Mouse (Mus musculus): ENCODE results near the gene Ctsk. TPM values are rescaled to one million over a fixed set of nuclear protein-coding genes. Genes with fewer than 3 reads are reported as not detected.
"Not testable (repeated sequence)": the region's sequence is repeated elsewhere in the genome, so short reads cannot be mapped to it uniquely, and the experiment has no call there.

The Ctsk gene
- polyA plus RNA-seq, 1 experiment, result not detected

DNA sequence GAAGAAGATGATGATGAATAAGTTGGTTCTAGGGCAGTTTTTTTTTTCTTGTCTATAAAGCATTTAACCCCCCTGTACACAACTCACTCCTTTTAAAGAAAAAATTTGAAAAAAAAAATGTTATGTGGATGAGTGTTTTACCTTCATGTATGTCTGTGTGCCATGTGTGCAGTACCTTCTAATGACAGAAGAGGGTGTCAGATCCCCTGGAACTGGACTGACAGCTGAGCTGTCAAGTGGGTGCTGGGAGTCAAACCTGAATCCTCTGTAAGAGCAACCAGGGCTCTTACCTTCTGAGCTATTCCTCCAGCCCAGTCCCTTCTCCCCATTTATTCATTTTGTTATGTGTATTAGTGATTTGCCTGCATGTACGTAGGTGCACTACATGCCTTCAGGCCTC lies 32.0 kb downstream of the Ctsk start:
- Histone ChIP-seq H3K27me3 (ENCODE audit: control insufficient read depth) (peaks cover 15% of the 10 kb centered on the region), H3K36me3 (ENCODE audit: control insufficient read depth) (no peaks in the 10 kb centered on the region), H3K4me1 (ENCODE audit: control insufficient read depth) (peaks cover 26% of the 10 kb centered on the region), H3K4me3 (replicated peaks) (no peak overlapping the region), H3K9me3 (ENCODE audit: control insufficient read depth, low read length) (peaks cover 4% of the 10 kb centered on the region)
- TF ChIP-seq GATA1 (IDR thresholded peaks at IDR 0.05; ENCODE audit: low read length), result no peak
- no peak for TF ChIP-seq TAL1 (IDR thresholded peaks at IDR 0.05; ENCODE audit: low read length)

DNA sequence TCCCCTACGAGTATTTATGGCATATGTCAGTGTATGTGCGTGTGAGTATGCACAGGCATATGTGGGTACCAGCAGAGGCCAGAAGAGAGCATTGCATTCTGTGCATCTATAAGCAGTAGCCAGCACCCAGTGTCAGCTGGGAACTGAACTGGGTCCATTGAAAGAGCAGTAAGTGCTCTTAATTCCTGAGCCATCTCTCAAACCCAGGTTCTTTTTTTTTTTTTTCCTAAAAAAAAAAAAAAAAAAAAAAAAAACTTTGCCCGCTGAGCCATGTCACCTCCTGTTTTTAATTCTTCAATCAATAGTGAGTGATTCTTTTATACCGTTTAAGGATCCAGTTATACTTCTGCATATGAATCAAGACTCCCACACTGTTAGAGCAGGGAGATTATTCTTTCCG lies 34.3 kb downstream of the Ctsk start:
- H3K36me3 ChIP-seq (ENCODE audit: control insufficient read depth), result no peaks in the 10 kb centered on the region
- peaks cover 17% of the 10 kb centered on the region for H3K4me1 ChIP-seq (ENCODE audit: control insufficient read depth)
- peaks cover 28% of the 10 kb centered on the region for H3K27me3 ChIP-seq (ENCODE audit: control insufficient read depth)
- H3K9me3 ChIP-seq (ENCODE audit: control insufficient read depth, low read length), result peaks cover 4% of the 10 kb centered on the region
- TF ChIP-seq TAL1 (IDR thresholded peaks at IDR 0.05; ENCODE audit: low read length) (no peak), GATA1 (IDR thresholded peaks at IDR 0.05; ENCODE audit: low read length) (no peak)
- H3K4me3 ChIP-seq (replicated peaks), result no peak overlapping the region

- Histone ChIP-seq H3K27me3 (ENCODE audit: control insufficient read depth) (peaks cover 30% of the 10 kb centered on the region), H3K36me3 (ENCODE audit: control insufficient read depth) (no peaks in the 10 kb centered on the region), H3K4me3 (replicated peaks) (no peak overlapping the region), H3K9me3 (ENCODE audit: control insufficient read depth, low read length) (peaks cover 4% of the 10 kb centered on the region), H3K4me1 (ENCODE audit: control insufficient read depth) (peaks cover 15% of the 10 kb centered on the region)
- no peak for TF ChIP-seq GATA1 (IDR thresholded peaks at IDR 0.05; ENCODE audit: low read length)
- TF ChIP-seq TAL1 (IDR thresholded peaks at IDR 0.05; ENCODE audit: low read length), result no peak
Observed at GRCm38 (mm10) chr3:95534927-95535326, 35.9 kb downstream of the Ctsk start.

DNA sequence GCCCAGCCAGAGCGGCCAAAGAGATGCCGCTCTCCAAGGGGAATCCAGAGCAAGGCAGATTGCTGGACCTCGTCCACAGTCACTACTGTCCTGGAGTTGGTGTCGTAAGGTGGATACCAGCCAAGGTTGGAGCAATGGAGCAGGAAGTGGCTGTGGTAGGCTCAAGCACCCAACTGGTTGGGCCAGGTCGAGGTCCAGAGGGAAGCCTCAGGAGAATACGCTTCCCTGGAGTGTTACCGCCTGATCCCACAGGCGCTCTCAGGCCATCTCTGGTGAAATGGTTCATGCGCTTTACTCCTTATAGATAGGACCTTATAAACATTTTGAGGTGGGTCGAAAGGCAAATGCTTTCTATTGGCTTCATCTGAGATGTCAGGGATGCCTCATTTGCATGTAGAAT lies 39.9 kb downstream of the Ctsk start:
- Histone ChIP-seq H3K9me3 (ENCODE audit: control insufficient read depth, low read length) (peaks cover 4% of the 10 kb centered on the region), H3K36me3 (ENCODE audit: control insufficient read depth) (no peaks in the 10 kb centered on the region), H3K4me1 (ENCODE audit: control insufficient read depth) (peaks cover 4% of the 10 kb centered on the region; the same call in 1 of the 2 replicates), H3K27me3 (ENCODE audit: control insufficient read depth) (peaks cover 33% of the 10 kb centered on the region), H3K4me3 (replicated peaks) (no peak overlapping the region)
- TF ChIP-seq GATA1 (IDR thresholded peaks at IDR 0.05; ENCODE audit: low read length), result no peak
- TF ChIP-seq TAL1 (IDR thresholded peaks at IDR 0.05; ENCODE audit: low read length), result no peak

DNA sequence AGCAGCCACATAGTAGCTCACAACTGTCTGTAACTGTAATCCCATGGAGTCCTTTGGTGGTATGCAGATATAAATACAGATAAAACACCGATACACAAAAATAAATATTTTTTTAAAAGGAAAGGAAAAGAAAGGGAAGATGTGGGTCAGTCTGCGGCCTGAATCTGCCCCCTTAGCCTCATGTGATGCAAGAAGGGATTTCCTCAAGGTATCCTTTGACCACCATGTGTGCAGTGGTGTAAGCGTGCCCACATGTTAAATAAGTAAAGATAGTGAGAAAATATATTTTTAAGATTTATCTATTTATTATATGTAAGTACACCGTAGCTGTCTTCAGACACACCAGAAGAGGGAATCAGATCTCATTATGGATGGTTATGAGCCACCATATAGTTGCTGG lies 40.8 kb downstream of the Ctsk start:
- Histone ChIP-seq H3K36me3 (ENCODE audit: control insufficient read depth) (no peaks in the 10 kb centered on the region), H3K4me1 (ENCODE audit: control insufficient read depth) (peaks cover 4% of the 10 kb centered on the region; the same call in 1 of the 2 replicates), H3K27me3 (ENCODE audit: control insufficient read depth) (peaks cover 40% of the 10 kb centered on the region), H3K9me3 (ENCODE audit: control insufficient read depth, low read length) (peaks cover 4% of the 10 kb centered on the region), H3K4me3 (replicated peaks) (no peak overlapping the region)
- no peak for TF ChIP-seq GATA1 (IDR thresholded peaks at IDR 0.05; ENCODE audit: low read length)
- no peak for TF ChIP-seq TAL1 (IDR thresholded peaks at IDR 0.05; ENCODE audit: low read length)

DNA sequence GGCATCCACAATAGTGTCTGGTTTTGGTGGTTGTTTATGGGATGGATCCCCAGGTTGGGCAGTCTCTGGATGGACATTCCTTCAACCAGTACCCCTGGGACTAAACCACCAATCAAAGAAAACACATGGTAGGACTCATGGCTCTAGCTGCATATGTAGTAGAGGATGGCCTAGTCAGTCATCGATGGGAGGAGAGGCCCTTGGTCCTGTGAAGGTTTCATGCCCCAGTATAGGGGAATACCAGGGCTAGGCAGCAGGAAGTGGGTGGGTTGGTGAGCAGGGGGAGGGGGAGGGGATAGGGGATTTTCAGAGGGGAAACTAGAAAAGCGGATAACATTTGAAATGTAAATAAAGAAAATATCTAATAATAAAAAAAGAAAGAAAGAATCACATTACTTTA lies 42.1 kb downstream of the Ctsk start:
- H3K4me3 ChIP-seq (replicated peaks); H3K9me3 ChIP-seq (ENCODE audit: control insufficient read depth, low read length); H3K4me1 ChIP-seq (ENCODE audit: control insufficient read depth); H3K36me3 ChIP-seq (ENCODE audit: control insufficient read depth): not testable (repeated sequence)
- H3K27me3 ChIP-seq (ENCODE audit: control insufficient read depth), result peaks cover 45% of the 10 kb centered on the region

DNA sequence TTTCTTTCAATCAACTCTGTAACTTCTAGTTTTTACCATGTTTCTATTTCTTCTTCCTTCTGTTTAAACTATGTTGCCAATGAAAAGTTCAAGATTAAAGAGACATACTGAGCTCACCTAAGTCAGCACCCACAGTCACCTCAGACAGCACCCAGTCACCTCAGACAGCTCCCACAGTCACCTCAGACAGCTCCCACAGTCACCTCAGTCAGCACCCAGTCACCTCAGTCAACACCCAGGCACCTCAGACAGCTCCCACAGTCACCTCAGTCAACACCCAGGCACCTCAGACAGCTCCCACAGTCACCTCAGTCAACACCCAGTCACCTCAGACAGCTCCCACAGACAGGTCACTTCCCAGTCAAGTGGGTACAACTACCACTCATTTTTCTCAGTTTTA lies 43.1 kb downstream of the Ctsk start:
- peaks cover 4% of the 10 kb centered on the region; the same call in 1 of the 2 replicates for H3K4me1 ChIP-seq (ENCODE audit: control insufficient read depth)
- H3K36me3 ChIP-seq (ENCODE audit: control insufficient read depth), result no peaks in the 10 kb centered on the region
- no peak overlapping the region for H3K4me3 ChIP-seq (replicated peaks)
- H3K27me3 ChIP-seq (ENCODE audit: control insufficient read depth), result peaks cover 46% of the 10 kb centered on the region
- H3K9me3 ChIP-seq (ENCODE audit: control insufficient read depth, low read length), result no peaks in the 10 kb centered on the region
- TF ChIP-seq GATA1 (IDR thresholded peaks at IDR 0.05; ENCODE audit: low read length), result no peak
- TF ChIP-seq TAL1 (IDR thresholded peaks at IDR 0.05; ENCODE audit: low read length), result no peak

DNA sequence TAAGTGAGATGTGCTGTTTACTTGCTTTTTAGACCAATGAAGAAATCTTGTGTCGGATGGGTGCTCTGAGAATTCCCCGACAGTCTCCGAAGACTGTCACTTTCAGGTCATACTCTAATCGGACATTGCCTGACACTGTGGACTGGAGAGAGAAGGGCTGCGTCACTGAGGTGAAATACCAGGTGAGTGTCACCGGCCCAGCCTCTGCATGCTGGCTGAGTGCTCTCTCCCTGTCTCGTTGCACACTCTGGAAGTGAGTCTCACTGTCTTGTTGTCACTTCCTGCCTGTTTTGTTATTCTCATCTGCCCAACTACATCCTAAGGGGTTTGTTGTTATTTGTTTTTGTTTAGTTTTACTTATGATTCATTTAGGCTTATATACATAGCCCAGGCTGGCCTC lies 43.9 kb downstream of the Ctsk start:
- Histone ChIP-seq H3K4me3 (replicated peaks) (no peak overlapping the region), H3K36me3 (ENCODE audit: control insufficient read depth) (no peaks in the 10 kb centered on the region), H3K27me3 (ENCODE audit: control insufficient read depth) (peaks cover 42% of the 10 kb centered on the region), H3K4me1 (ENCODE audit: control insufficient read depth) (peaks cover 4% of the 10 kb centered on the region; the same call in 1 of the 2 replicates), H3K9me3 (ENCODE audit: control insufficient read depth, low read length) (no peaks in the 10 kb centered on the region)
- TF ChIP-seq TAL1 (IDR thresholded peaks at IDR 0.05; ENCODE audit: low read length) (no peak), GATA1 (IDR thresholded peaks at IDR 0.05; ENCODE audit: low read length) (no peak)

DNA sequence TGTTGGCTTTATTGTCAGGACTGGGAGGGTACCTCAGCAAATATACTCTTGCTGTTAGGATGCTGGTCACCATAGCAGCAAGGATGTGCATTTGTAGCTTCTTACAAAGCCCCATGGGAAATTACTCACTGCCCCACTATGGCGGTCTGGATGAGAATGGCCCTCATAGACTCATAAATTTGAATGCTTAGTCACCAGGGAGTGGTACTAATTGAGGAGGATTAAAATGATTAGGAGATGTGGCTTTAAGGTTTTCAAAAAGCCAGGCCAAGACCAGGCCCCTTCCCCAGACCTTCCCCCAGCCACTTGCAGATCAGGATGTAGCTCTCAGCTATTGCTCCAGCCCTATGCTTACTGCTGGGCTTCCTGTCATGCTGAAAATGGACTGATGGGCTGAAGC lies 51.1 kb downstream of the Ctsk start:
- TF ChIP-seq TAL1 (IDR thresholded peaks at IDR 0.05; ENCODE audit: low read length) (no peak), GATA1 (IDR thresholded peaks at IDR 0.05; ENCODE audit: low read length) (no peak)
- H3K27me3 ChIP-seq (ENCODE audit: control insufficient read depth), result peaks cover 14% of the 10 kb centered on the region
- peaks cover 9% of the 10 kb centered on the region for H3K4me1 ChIP-seq (ENCODE audit: control insufficient read depth)
- no peaks in the 10 kb centered on the region for H3K9me3 ChIP-seq (ENCODE audit: control insufficient read depth, low read length)
- no peaks in the 10 kb centered on the region for H3K36me3 ChIP-seq (ENCODE audit: control insufficient read depth)
- no peak overlapping the region for H3K4me3 ChIP-seq (replicated peaks)

GRCm38 (mm10) chr3:95553986-95554385 lies 54.9 kb downstream of the Ctsk start:
- H3K9me3 ChIP-seq (ENCODE audit: control insufficient read depth, low read length), result no peaks in the 10 kb centered on the region
- no peak for TF ChIP-seq TAL1 (IDR thresholded peaks at IDR 0.05; ENCODE audit: low read length)
- TF ChIP-seq GATA1 (IDR thresholded peaks at IDR 0.05; ENCODE audit: low read length), result no peak
- H3K36me3 ChIP-seq (ENCODE audit: control insufficient read depth), result no peaks in the 10 kb centered on the region

More at GRCm38 (mm10) chr3:95553986-95554385, 54.9 kb downstream of the Ctsk start:
- Histone ChIP-seq H3K27me3 (ENCODE audit: control insufficient read depth) (no peaks in the 10 kb centered on the region; the same call in 1 of the 2 replicates), H3K4me3 (replicated peaks) (no peak overlapping the region), H3K4me1 (ENCODE audit: control insufficient read depth) (peaks cover 9% of the 10 kb centered on the region)

Other genes with a start within 250 kb of the Ctsk start
- gene Bnipl, start 248.1 kb upstream of the Ctsk start, polyA plus RNA-seq (2012), result not detected in 2 replicates
- 6.4 and 7.1 TPM in 2 replicates for gene Mindy1, start 217.9 kb upstream of the Ctsk start, polyA plus RNA-seq (2012)
- gene Prune1, start 217.2 kb upstream of the Ctsk start, polyA plus RNA-seq (2012), result 0.06 and 0.08 TPM in 2 replicates
- 0.03 and 0.06 TPM in 2 replicates for gene Anxa9, start 192.1 kb upstream of the Ctsk start, polyA plus RNA-seq (2012)
- gene Cers2, start 184.5 kb upstream of the Ctsk start, polyA plus RNA-seq (2012), result 5.9 and 9.3 TPM in 2 replicates
- 0.42 and 0.62 TPM in 2 replicates for gene Setdb1, start 142.1 kb upstream of the Ctsk start, polyA plus RNA-seq (2012)
- not detected in 2 replicates for gene 4930558C23Rik, start 96.4 kb upstream of the Ctsk start, polyA plus RNA-seq (2012)
- 1.5 and 2.0 TPM in 2 replicates for gene Arnt, start 64.9 kb upstream of the Ctsk start, polyA plus RNA-seq (2012)
- gene Ctss, start 27.5 kb downstream of the Ctsk start, polyA plus RNA-seq (2012), result 0.04 and 0.07 TPM in 2 replicates
- not detected in 2 replicates for gene Hormad1, start 60.4 kb downstream of the Ctsk start, polyA plus RNA-seq (2012)
- 0.73 and 0.99 TPM in 2 replicates for gene Golph3l, start 89.7 kb downstream of the Ctsk start, polyA plus RNA-seq (2012)
- gene Ensa, start 125.7 kb downstream of the Ctsk start, polyA plus RNA-seq (2012), result 2.8 and 4.2 TPM in 2 replicates
- 31.1 and 36.9 TPM in 2 replicates for gene Mcl1, start 159.5 kb downstream of the Ctsk start, polyA plus RNA-seq (2012)
- gene Adamtsl4, start 188.7 kb downstream of the Ctsk start, polyA plus RNA-seq (2012), result 0.22 TPM in 1 of 2 replicates, not detected in the other
- gene Ecm1, start 240.3 kb downstream of the Ctsk start, polyA plus RNA-seq (2012), result 0.59 and 0.89 TPM in 2 replicates